Mouse (Mus musculus) bone marrow, adult 2 months (tissue): ENCODE data around the gene Trpm8.

Experiments used
- CTCF ChIP-seq: fragments of 200-500 bp; IDR thresholded peaks from 2 replicates; pipeline ENCODE4 v1.5.1; 2011; ENCODE audit warnings: low read length, control low read depth; ENCODE audit not compliant: control insufficient read depth, insufficient read depth
- POLR2A ChIP-seq: fragments of 200-500 bp; IDR thresholded peaks from 2 replicates; pipeline ENCODE4 v1.6.1; 2011; ENCODE audit warnings: low read depth, mild to moderate bottlenecking, control low read depth, low read length, borderline replicate concordance; ENCODE audit not compliant: control insufficient read depth

- no peak for TF ChIP-seq POLR2A
- no peak for TF ChIP-seq CTCF
Observed at GRCm38 (mm10) chr1:88283376-88284227, 6.1 kb downstream of the Trpm8 start.
